27 mouse cellular contexts compared by ENCODE assay signal in genomic region chr12:99935403-99935802, GRCm38 (mm10). TPM values are rescaled to one million over a fixed set of nuclear protein-coding genes. Genes with fewer than 3 reads are reported as not detected.
A peak's percentile ranks its signal among the peaks of the same experiment; 100 is the strongest.
DNase-seq lines count a peak whose midpoint lies in the region; ATAC-seq and TF ChIP-seq lines count a peak whose summit lies in the region.
"Had no signal": no experiment of that assay in that cellular context is flagged by ENCODE, and none has a peak within 500 bp of the region (broad histone marks: within the 10 kb centered on the region; RNA-seq: fewer than 3 reads in every experiment).

No protein-coding gene starts in this region.

- ATAC-seq in forebrain, embryonic 14.5 days: no peak
- ATAC-seq in forebrain, postnatal 0 days: no peak
- ATAC-seq: CD4-positive, CD25-positive, alpha-beta regulatory T cell, adult 4 months; forebrain, embryonic 13.5 days; hindbrain, embryonic 16.5 days; intestine, postnatal 0 days had no signal

- WGBS in forebrain, embryonic 14.5 days: 83% methylated on average over 8 of the region's 8 CpGs
- WGBS in forebrain, postnatal 0 days: 78% methylated on average over 8 of the region's 8 CpGs
- WGBS in embryonic facial prominence, embryonic 10.5 days: 92% methylated on average over 8 of the region's 8 CpGs

- no peak overlapping the region for H3K27ac ChIP-seq in forebrain, embryonic 14.5 days (ENCODE audit: low read depth, low read length)
- H3K27ac ChIP-seq in forebrain, postnatal 0 days (ENCODE audit: low read depth, low read length): no peak overlapping the region
- H3K27ac ChIP-seq in layer of hippocampus, adult 2 months: 0 out of 2 replicates have a peak overlapping the region, but pooled peaks have one; percentile 46
- H3K27ac ChIP-seq in embryonic facial prominence, embryonic 10.5 days (replicated peaks): no peak overlapping the region
- H3K27ac ChIP-seq: forebrain, embryonic 10.5 days; forebrain, embryonic 13.5 days; heart, embryonic 15.5 days; hindbrain, embryonic 10.5 days; hindbrain, embryonic 13.5 days had no signal

- H3K9me3 ChIP-seq in forebrain, embryonic 14.5 days (replicated peaks; ENCODE audit: control insufficient read depth, low read length): no peaks in the 10 kb centered on the region
- no peaks in the 10 kb centered on the region for H3K9me3 ChIP-seq in forebrain, postnatal 0 days (ENCODE audit: low read length)
- H3K9me3 ChIP-seq in embryonic facial prominence, embryonic 10.5 days: no peaks in the 10 kb centered on the region
- H3K9me3 ChIP-seq: forebrain, embryonic 10.5 days; forebrain, embryonic 13.5 days; heart, embryonic 12.5 days; heart, embryonic 15.5 days; hindbrain, embryonic 10.5 days; hindbrain, embryonic 13.5 days had no signal

- peak; percentile 17 for DNase-seq in forebrain, embryonic 14.5 days (ENCODE audit: low spot score)
- DNase-seq in forebrain, postnatal 0 days: no peak
- DNase-seq in layer of hippocampus, adult 2 months (ENCODE audit: low spot score in 2 of 2): no peak
- DNase-seq in layer of hippocampus, postnatal 10 days (ENCODE audit: low spot score in 2 of 2): no peak
- peak; percentile 37 for DNase-seq in brain, embryonic 14.5 days (ENCODE audit: low read depth)
- no peak for DNase-seq in embryonic facial prominence, embryonic 10.5 days (ENCODE audit: low spot score)
- DNase-seq: adrenal gland, adult 2 months; adrenal gland, postnatal 14 days; cerebellum, adult 11 months; cerebellum, adult 8-10 months; embryo, embryonic 11 days; gastrocnemius, postnatal 25 days; heart, adult 18-20 months; heart, postnatal 10 days; heart, postnatal 36 days had no signal

- no peaks in the 10 kb centered on the region for H3K4me1 ChIP-seq in forebrain, embryonic 14.5 days (ENCODE audit: control insufficient read depth, insufficient read depth, low read length)
- H3K4me1 ChIP-seq in forebrain, postnatal 0 days (ENCODE audit: insufficient read depth): no peaks in the 10 kb centered on the region
- peaks cover 5% of the 10 kb centered on the region; the same call in 1 of the 2 replicates for H3K4me1 ChIP-seq in embryonic facial prominence, embryonic 10.5 days
- H3K4me1 ChIP-seq: forebrain, embryonic 10.5 days; forebrain, embryonic 13.5 days; hindbrain, embryonic 10.5 days; hindbrain, embryonic 13.5 days had no signal

- no peak for TF ChIP-seq POLR2A in brain, embryonic 14.5 days (IDR thresholded peaks at IDR 0.05; ENCODE audit: borderline replicate concordance, extremely low read depth, insufficient read depth, insufficient read length, poor library complexity, severe bottlenecking)

- H3K4me3 ChIP-seq in forebrain, embryonic 14.5 days (ENCODE audit: low read depth, low read length): no peak overlapping the region
- no peak overlapping the region for H3K4me3 ChIP-seq in forebrain, postnatal 0 days (ENCODE audit: low read depth, low read length)
- H3K4me3 ChIP-seq in layer of hippocampus, adult 2 months: no peak overlapping the region
- H3K4me3 ChIP-seq in embryonic facial prominence, embryonic 10.5 days: no peak overlapping the region
- H3K4me3 ChIP-seq: forebrain, embryonic 10.5 days; forebrain, embryonic 13.5 days; heart, embryonic 12.5 days; heart, embryonic 15.5 days; hindbrain, embryonic 10.5 days; hindbrain, embryonic 13.5 days had no signal

- H3K4me2 ChIP-seq in forebrain, embryonic 14.5 days (ENCODE audit: low read length): no peak overlapping the region
- H3K4me2 ChIP-seq in forebrain, postnatal 0 days (ENCODE audit: low read depth): no peak overlapping the region
- H3K4me2 ChIP-seq: forebrain, embryonic 13.5 days; heart, embryonic 12.5 days; heart, embryonic 15.5 days; hindbrain, embryonic 13.5 days had no signal

- TF ChIP-seq CTCF in forebrain, postnatal 0 days (IDR thresholded peaks at IDR 0.05; ENCODE audit: low read depth): no peak
- no peak for TF ChIP-seq CTCF in layer of hippocampus, adult 2 months (conservative IDR thresholded peaks at IDR 0.05)
- no peak for TF ChIP-seq CTCF in brain, embryonic 14.5 days (IDR thresholded peaks at IDR 0.05; ENCODE audit: borderline replicate concordance, extremely low read depth, insufficient read depth, insufficient read length)

- no peaks in the 10 kb centered on the region for H3K27me3 ChIP-seq in forebrain, embryonic 14.5 days (replicated peaks; ENCODE audit: control insufficient read depth, insufficient read depth, low read length)
- no peaks in the 10 kb centered on the region for H3K27me3 ChIP-seq in forebrain, postnatal 0 days (ENCODE audit: insufficient read depth, low read length)
- no peaks in the 10 kb centered on the region for H3K27me3 ChIP-seq in embryonic facial prominence, embryonic 10.5 days (replicated peaks; ENCODE audit: low read depth, poor library complexity, severe bottlenecking)
- H3K27me3 ChIP-seq: forebrain, embryonic 13.5 days; heart, embryonic 12.5 days; heart, embryonic 15.5 days; hindbrain, embryonic 13.5 days had no signal

- H3K36me3 ChIP-seq in forebrain, embryonic 14.5 days (ENCODE audit: control insufficient read depth, insufficient read depth, low read length): peaks cover 39% of the 10 kb centered on the region
- H3K36me3 ChIP-seq in forebrain, postnatal 0 days (ENCODE audit: insufficient read depth): peaks cover 23% of the 10 kb centered on the region
- H3K36me3 ChIP-seq in embryonic facial prominence, embryonic 10.5 days (replicated peaks): peaks cover 84% of the 10 kb centered on the region
- H3K36me3 ChIP-seq: heart, embryonic 15.5 days had no signal

- H3K9ac ChIP-seq in forebrain, embryonic 14.5 days (ENCODE audit: low read length): no peak overlapping the region
- no peak overlapping the region for H3K9ac ChIP-seq in forebrain, postnatal 0 days
- H3K9ac ChIP-seq: forebrain, embryonic 13.5 days; heart, embryonic 12.5 days; heart, embryonic 15.5 days; hindbrain, embryonic 13.5 days had no signal

RNA-seq across cellular contexts. Expression of gene Kcnk13, which starts 28.9 kb away (rescaled TPM):
- polyA plus RNA-seq in forebrain, embryonic 14.5 days (2014; fragmentation: Nextera tagmentation; extraction: Ambion mirVana): 0.94 and 1.2 TPM in 2 replicates
- 3.2 and 4.3 TPM in 2 replicates for total RNA-seq in forebrain, postnatal 0 days (2014; rRNA removed)
- polyA plus RNA-seq in forebrain, postnatal 0 days (2015; fragmentation: Nextera tagmentation; extraction: Ambion mirVana): 1.4 and 2.5 TPM in 2 replicates
- 1 to 10 TPM; 6.2 to 6.9 TPM for total RNA-seq in layer of hippocampus, adult 2 months (2021)
- 1 to 10 TPM; 3.3 to 3.7 TPM for total RNA-seq in layer of hippocampus, postnatal 10 days (2021)
- 0.41 and 0.48 TPM in 2 replicates for polyA plus RNA-seq in brain, embryonic 14.5 days (2012; rRNA removed)
- 0.09 and 0.16 TPM in 2 replicates for polyA plus RNA-seq in embryonic facial prominence, embryonic 10.5 days (2016; fragmentation: Nextera tagmentation; extraction: Ambion mirVana)
- total RNA-seq: MEL had no signal
- polyA plus RNA-seq: C2C12; CD4-positive, CD25-positive, alpha-beta regulatory T cell, adult 4 months had no signal

RNA-seq across cellular contexts. Expression of gene Tdp1, which starts 51.1 kb away (rescaled TPM):
- polyA plus RNA-seq in forebrain, embryonic 14.5 days (2014; fragmentation: Nextera tagmentation; extraction: Ambion mirVana): 78.8 and 80.6 TPM in 2 replicates
- total RNA-seq in forebrain, postnatal 0 days (2014; rRNA removed): 12.9 and 18.5 TPM in 2 replicates
- 41.9 and 45.3 TPM in 2 replicates for polyA plus RNA-seq in forebrain, postnatal 0 days (2015; fragmentation: Nextera tagmentation; extraction: Ambion mirVana)
- 10 to 100 TPM; 24.2 to 30.9 TPM for total RNA-seq in layer of hippocampus, adult 2 months (2021)
- 10 to 100 TPM; 34.9 to 36.4 TPM for total RNA-seq in layer of hippocampus, postnatal 10 days (2021)
- polyA plus RNA-seq in brain, embryonic 14.5 days (2012; rRNA removed): 47.3 and 57.5 TPM in 2 replicates
- polyA plus RNA-seq in embryonic facial prominence, embryonic 10.5 days (2016; fragmentation: Nextera tagmentation; extraction: Ambion mirVana): 81.1 and 84.4 TPM in 2 replicates

RNA-seq across cellular contexts. Expression of gene Efcab11, which starts 51.2 kb away (rescaled TPM):
- 8.4 and 12.5 TPM in 2 replicates for polyA plus RNA-seq in forebrain, embryonic 14.5 days (2014; fragmentation: Nextera tagmentation; extraction: Ambion mirVana)
- total RNA-seq in forebrain, postnatal 0 days (2014; rRNA removed): 3.3 and 3.4 TPM in 2 replicates
- polyA plus RNA-seq in forebrain, postnatal 0 days (2015; fragmentation: Nextera tagmentation; extraction: Ambion mirVana): 3.3 and 3.7 TPM in 2 replicates
- total RNA-seq in layer of hippocampus, adult 2 months (2021): under 1 TPM; 0.34 to 0.84 TPM
- total RNA-seq in layer of hippocampus, postnatal 10 days (2021): 1 to 10 TPM in 1 of 2 experiments, under 1 TPM in 1; 0.94 to 1.2 TPM
- polyA plus RNA-seq in brain, embryonic 14.5 days (2012; rRNA removed): 3.8 and 6.0 TPM in 2 replicates
- polyA plus RNA-seq in embryonic facial prominence, embryonic 10.5 days (2016; fragmentation: Nextera tagmentation; extraction: Ambion mirVana): 20.8 and 21.6 TPM in 2 replicates
- total RNA-seq: gastrocnemius, adult 8-10 months; gastrocnemius, postnatal 25 days; heart, adult 18-20 months; heart, postnatal 36 days had no signal

Comparison
In these comparisons a context has a peak if more than half of its experiments do, and no peak if none do; other contexts are left out.
1. DNase-seq: peak in forebrain, embryonic 14.5 days (single experiment) and brain, embryonic 14.5 days (single experiment); none in forebrain, postnatal 0 days (single experiment), layer of hippocampus, adult 2 months (0 of 2), layer of hippocampus, postnatal 10 days (0 of 2) and embryonic facial prominence, embryonic 10.5 days (single experiment).